Mouse (Mus musculus) MEL (cell line): Measurements from ENCODE around the gene Car6. TPM values are rescaled to one million over a fixed set of nuclear protein-coding genes. Genes with fewer than 3 reads are reported as not detected.

Source experiments
- DNase-seq: peaks from one replicate; pipeline ENCODE4 v3.0.0; 2011; ENCODE audit warnings: low read depth, low spot score
- H3K27ac ChIP-seq: 2 replicates; pipeline ENCODE4 v1.5.1; 2012; ENCODE audit warnings: low read depth, mild to moderate bottlenecking, control low read depth, low read length, moderate library complexity; ENCODE audit not compliant: control insufficient read depth
- H3K27me3 ChIP-seq, 2 experiments: fragments of 150-350 bp in 1 of 2; sonication (generic) in 1 of 2; 2 replicates each; pipeline ENCODE4 v1.6.1; 2012; ENCODE audit warnings: low read length in 2 of 2, mild to moderate bottlenecking in 2 of 2, improper control_type of control experiment in 1 of 2, moderate library complexity in 1 of 2; ENCODE audit not compliant: insufficient read depth in 2 of 2, control insufficient read depth in 1 of 2
- H3K36me3 ChIP-seq, 2 experiments: 2 replicates each; pipeline ENCODE4 v1.6.1; 2012 to 2014; ENCODE audit warnings: low read length in 2 of 2, improper control_type of control experiment in 1 of 2, inconsistent platforms in 1 of 2, mild to moderate bottlenecking in 1 of 2; ENCODE audit not compliant: insufficient read depth in 2 of 2, control insufficient read depth in 1 of 2
- H3K4me1 ChIP-seq, 2 experiments: fragments of 150-350 bp in 1 of 2; sonication (generic) in 1 of 2; 2 replicates each; pipeline ENCODE4 v1.6.1; 2012; ENCODE audit warnings: low read length in 2 of 2, improper control_type of control experiment in 1 of 2, mild to moderate bottlenecking in 1 of 2; ENCODE audit not compliant: insufficient read depth in 2 of 2, control insufficient read depth in 1 of 2
- H3K4me3 ChIP-seq, 2 experiments: fragments of 150-350 bp in 1 of 2; sonication (generic) in 1 of 2; 2 replicates each; pipeline ENCODE4 v1.5.1; 2012; ENCODE audit warnings: low read depth in 2 of 2, low read length in 2 of 2, mild to moderate bottlenecking in 2 of 2, moderate library complexity in 2 of 2, control low read depth in 1 of 2, improper control_type of control experiment in 1 of 2; ENCODE audit not compliant: control insufficient read depth in 1 of 2, insufficient read depth in 1 of 2
- H3K79me2 ChIP-seq: 2 replicates; pipeline ENCODE4 v1.6.1; 2012; ENCODE audit warnings: mild to moderate bottlenecking, low read length, moderate library complexity; ENCODE audit not compliant: control insufficient read depth, poor library complexity, insufficient read depth
- H3K9ac ChIP-seq: 2 replicates; pipeline ENCODE4 v1.6.1; 2012; ENCODE audit warnings: low read depth, mild to moderate bottlenecking, control low read depth, low read length, moderate library complexity; ENCODE audit not compliant: control insufficient read depth, poor library complexity, severe bottlenecking
- H3K9me3 ChIP-seq: fragments of 150-350 bp; sonication (generic); replicated peaks from 2 replicates; pipeline ENCODE4 v1.6.1; 2012; ENCODE audit warnings: mild to moderate bottlenecking, low read length, improper control_type of control experiment, moderate library complexity; ENCODE audit not compliant: insufficient read depth
- CHD2 ChIP-seq: IDR thresholded peaks from 2 replicates; pipeline ENCODE4 v1.6.1; 2011; ENCODE audit warnings: low read length, improper control_type of control experiment
- CTCF ChIP-seq, 3 experiments: IDR thresholded peaks in 2 of 3; conservative IDR thresholded peaks in 1 of 3; 2 replicates each; pipeline ENCODE4 v1.5.1; 2011 to 2012; ENCODE audit warnings: low read length in 3 of 3, low read depth in 2 of 3, mild to moderate bottlenecking in 2 of 3, improper control_type of control experiment in 1 of 3, inconsistent platforms in 1 of 3, mixed read lengths in 1 of 3, moderate library complexity in 1 of 3; ENCODE audit not compliant: control insufficient read depth in 1 of 3, insufficient read depth in 1 of 3, poor library complexity in 1 of 3, severe bottlenecking in 1 of 3
- ELF1 ChIP-seq: IDR thresholded peaks from 2 replicates; pipeline ENCODE4 v1.6.1; 2014; ENCODE audit warnings: low read depth, mild to moderate bottlenecking, inconsistent platforms, low read length, improper control_type of control experiment, moderate library complexity
- EP300 ChIP-seq, 2 experiments: IDR thresholded peaks; 2 replicates each; pipeline ENCODE4 v1.6.1; 2011; ENCODE audit warnings: improper control_type of control experiment in 2 of 2, low read length in 2 of 2, low read depth in 1 of 2, mild to moderate bottlenecking in 1 of 2
- HCFC1 ChIP-seq: IDR thresholded peaks from 2 replicates; pipeline ENCODE4 v1.6.1; 2012; ENCODE audit warnings: low read depth, mild to moderate bottlenecking, inconsistent platforms, low read length, improper control_type of control experiment, moderate library complexity
- JUND ChIP-seq: IDR thresholded peaks from 2 replicates; pipeline ENCODE4 v1.6.1; 2011; ENCODE audit warnings: low read depth, mild to moderate bottlenecking, improper control_type of control experiment, low read length
- KAT2A ChIP-seq: conservative IDR thresholded peaks from 2 replicates; pipeline ENCODE4 v1.6.1; 2012; ENCODE audit warnings: low read depth, low read length, improper control_type of control experiment, inconsistent platforms
- MAX ChIP-seq: IDR thresholded peaks from 2 replicates; pipeline ENCODE4 v1.6.1; 2011; ENCODE audit warnings: low read length, improper control_type of control experiment
- MXI1 ChIP-seq: IDR thresholded peaks from 2 replicates; pipeline ENCODE4 v1.6.1; 2011; ENCODE audit warnings: mild to moderate bottlenecking, low read depth, low read length, improper control_type of control experiment
- POLR2A ChIP-seq, 2 experiments: IDR thresholded peaks; 2 replicates each; pipeline ENCODE4 v1.6.1; 2011 to 2012; ENCODE audit warnings: low read length in 2 of 2, mild to moderate bottlenecking in 2 of 2, control low read depth in 1 of 2, improper control_type of control experiment in 1 of 2, low read depth in 1 of 2, moderate library complexity in 1 of 2; ENCODE audit not compliant: control insufficient read depth in 1 of 2, insufficient read depth in 1 of 2, poor library complexity in 1 of 2
- POLR2AphosphoS5 ChIP-seq: IDR thresholded peaks from 2 replicates; pipeline ENCODE4 v1.6.1; 2012; ENCODE audit warnings: low read depth, borderline replicate concordance, mild to moderate bottlenecking, inconsistent platforms, low read length, moderate library complexity, mixed read lengths
- RAD21 ChIP-seq: IDR thresholded peaks from 2 replicates; pipeline ENCODE4 v1.6.1; 2011; ENCODE audit warnings: mild to moderate bottlenecking, low read depth, low read length, improper control_type of control experiment
- SMC3 ChIP-seq: IDR thresholded peaks from 2 replicates; pipeline ENCODE4 v1.6.1; 2011; ENCODE audit warnings: low read depth, low read length, improper control_type of control experiment
- USF2 ChIP-seq, 2 experiments: IDR thresholded peaks; 2 replicates each; pipeline ENCODE4 v1.6.1; 2011 to 2012; ENCODE audit warnings: improper control_type of control experiment in 2 of 2, low read length in 2 of 2, borderline replicate concordance in 1 of 2, inconsistent platforms in 1 of 2, low read depth in 1 of 2, mild to moderate bottlenecking in 1 of 2; ENCODE audit not compliant: insufficient read depth in 1 of 2
- polyA plus RNA-seq, 2 experiments: library from polyadenylated mRNA; stranded (reverse) in 1 of 2; unstranded in 1 of 2; fragments of >175 nt in 1 of 2; fragments of >200 nt in 1 of 2; gene quantifications; 2 replicates each; pipeline versions ENCODE4 v1.2.1 to v1.2.4; 2012; ENCODE audit warnings: low replicate concordance in 2 of 2, low read depth in 1 of 2; ENCODE audit not compliant: insufficient read length in 2 of 2, insufficient read depth in 1 of 2, missing spikeins in 1 of 2
- total RNA-seq: library from RNA; depleted of rRNA; stranded (reverse); fragments of 300-350 nt; gene quantifications from 2 replicates; pipeline ENCODE4 v1.2.3, GENCODE M21; 2012

The Car6 gene
- total and polyA plus RNA-seq, 3 experiments: 0.19 TPM; not detected in 2

DNA sequence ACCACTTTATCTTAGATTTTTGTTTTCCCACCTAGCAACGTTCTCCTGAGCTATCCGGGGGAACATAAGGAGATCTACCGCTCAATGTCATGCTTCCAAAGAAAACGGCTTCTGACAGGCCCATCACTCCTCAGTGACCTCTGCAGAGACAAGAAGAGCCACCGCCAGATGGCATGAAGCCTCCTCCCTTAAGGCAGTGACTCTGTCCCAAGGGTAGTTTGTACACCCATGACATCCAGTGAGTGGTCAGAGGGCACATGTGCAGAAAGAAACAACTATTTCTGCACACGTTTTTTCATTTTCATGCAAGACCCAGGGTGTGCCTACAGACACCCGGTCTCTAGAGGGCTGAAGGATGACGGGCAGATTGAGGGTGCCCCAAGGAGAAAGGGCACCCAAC, 9.2 kb upstream of the Car6 start:
- Histone ChIP-seq H3K27ac (no peak overlapping the region), H3K9ac (no peak overlapping the region), H3K9me3 (no peaks in the 10 kb centered on the region), H3K4me3 (no peak overlapping the region), H3K79me2 (no peaks in the 10 kb centered on the region; the same call in 1 of the 2 replicates), H3K36me3 (no peaks in the 10 kb centered on the region; a peak in 1 of 4 replicates), H3K27me3 (no peaks in the 10 kb centered on the region; a peak in 1 of 4 replicates), H3K4me1 (peaks cover 11 to 12% of the 10 kb centered on the region in 2 experiments)
- DNase-seq: no peak
- peak in 1 of 3 experiments; percentile 5; a peak in 1 of 6 replicates for TF ChIP-seq CTCF (IDR thresholded peaks at IDR 0.05 in 2 of 3, conservative IDR thresholded peaks at IDR 0.05 in 1 of 3; ENCODE audit: control insufficient read depth in 1 of 3, insufficient read depth in 1 of 3, low read depth in 2 of 3, low read length in 3 of 3, poor library complexity in 1 of 3, severe bottlenecking in 1 of 3)
- no peak; the same call in 1 of the 2 replicates for TF ChIP-seq RAD21

DNA sequence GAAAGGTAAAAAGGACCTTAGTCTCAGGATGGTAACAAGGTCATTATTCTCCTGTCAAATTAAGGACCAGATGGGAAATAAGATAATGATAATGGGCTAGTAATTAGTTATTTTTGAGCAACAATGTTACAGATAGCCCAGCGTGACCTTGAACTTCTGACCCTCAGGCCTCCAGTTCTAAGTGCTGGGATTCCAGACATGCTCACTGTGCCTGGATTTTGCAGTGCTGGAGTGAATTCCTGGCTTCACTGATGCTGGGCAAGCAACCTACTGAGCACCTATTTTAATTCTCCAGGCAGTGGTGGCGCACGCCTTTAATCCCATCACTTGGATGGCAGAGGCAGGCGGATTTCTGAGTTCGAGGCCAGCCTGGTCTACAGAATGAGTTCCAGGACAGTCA, 8.6 kb upstream of the Car6 start:
- no peak overlapping the region for H3K4me3 ChIP-seq
- no peak for DNase-seq
- H3K36me3 ChIP-seq: no peaks in the 10 kb centered on the region; a peak in 1 of 4 replicates
- H3K27ac ChIP-seq: no peak overlapping the region
- H3K9ac ChIP-seq: no peak overlapping the region
- no peaks in the 10 kb centered on the region; a peak in 1 of 4 replicates for H3K27me3 ChIP-seq
- TF ChIP-seq POLR2AphosphoS5: no peak
- H3K4me1 ChIP-seq: peaks cover 11 to 12% of the 10 kb centered on the region in 2 experiments
- no peaks in the 10 kb centered on the region for H3K9me3 ChIP-seq
- no peaks in the 10 kb centered on the region; the same call in 1 of the 2 replicates for H3K79me2 ChIP-seq

DNA sequence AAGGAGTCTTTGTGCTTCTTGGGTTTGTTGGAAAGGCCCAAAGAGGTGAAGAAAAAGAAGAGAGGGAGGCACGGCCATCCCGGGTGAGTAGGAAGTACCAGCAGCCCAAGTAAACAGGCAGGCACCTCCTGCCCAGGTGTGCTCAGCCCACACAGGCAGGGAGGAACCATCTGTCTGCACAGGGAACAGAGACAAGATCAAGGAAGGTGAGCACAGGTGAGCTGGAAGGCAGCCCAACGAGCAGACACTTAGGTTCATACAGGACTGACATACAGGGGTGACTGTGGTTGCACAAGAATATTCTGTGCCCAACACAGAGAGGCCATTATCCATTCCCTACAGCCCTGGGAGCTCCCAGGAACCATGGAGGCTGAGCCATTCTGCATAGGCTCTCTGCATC, 3.7 kb upstream of the Car6 start:
- Histone ChIP-seq H3K4me3 (no peak overlapping the region), H3K4me1 (peaks cover 9 to 14% of the 10 kb centered on the region in 2 experiments), H3K27ac (no peak overlapping the region), H3K9ac (no peak overlapping the region), H3K79me2 (no peaks in the 10 kb centered on the region), H3K27me3 (no peaks in the 10 kb centered on the region; a peak in 1 of 4 replicates), H3K36me3 (peaks cover 0 to 7% of the 10 kb centered on the region in 2 experiments; a peak in 1 of 4 replicates), H3K9me3 (no peaks in the 10 kb centered on the region)
- no peak for TF ChIP-seq MXI1
- no peak for TF ChIP-seq POLR2A (IDR thresholded peaks at IDR 0.05; ENCODE audit: control insufficient read depth in 1 of 2, insufficient read depth in 1 of 2, low read depth in 1 of 2, low read length in 2 of 2, poor library complexity in 1 of 2)
- TF ChIP-seq MAX: no peak
- no peak for TF ChIP-seq SMC3
- TF ChIP-seq ELF1: no peak
- no peak for TF ChIP-seq EP300 (IDR thresholded peaks at IDR 0.05; ENCODE audit: low read depth in 1 of 2, low read length in 2 of 2)
- no peak for TF ChIP-seq KAT2A
- TF ChIP-seq POLR2AphosphoS5: no peak
- no peak for TF ChIP-seq CHD2
- TF ChIP-seq HCFC1: no peak
- TF ChIP-seq JUND: no peak
- no peak for TF ChIP-seq USF2 (IDR thresholded peaks at IDR 0.05; ENCODE audit: borderline replicate concordance in 1 of 2, insufficient read depth in 1 of 2, low read depth in 1 of 2, low read length in 2 of 2)
- TF ChIP-seq RAD21: no peak
- no peak for DNase-seq
